ENCODE assay signal across 21 mouse cellular contexts in the genomic region with DNA sequence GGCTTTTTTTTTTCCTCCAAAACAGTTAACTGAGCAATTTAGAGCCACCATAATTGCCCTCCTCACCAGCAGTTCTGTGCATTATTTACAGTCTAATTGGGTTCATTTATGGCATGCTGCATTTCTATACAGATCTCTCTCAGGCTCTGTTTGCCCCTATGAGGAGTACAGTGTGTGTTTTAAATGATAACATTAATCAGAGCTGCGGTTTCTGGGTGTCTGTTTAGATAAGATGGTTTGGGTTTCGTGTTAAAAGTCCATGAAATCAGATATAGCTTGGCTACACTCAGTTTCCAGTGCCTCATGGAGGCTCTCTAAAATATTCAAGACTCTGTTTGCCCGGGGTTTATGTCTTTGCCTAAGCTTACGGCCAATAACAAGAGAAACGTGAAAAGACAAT. TPM values are rescaled to one million over a fixed set of nuclear protein-coding genes. Genes with fewer than 3 reads are reported as not detected.
A peak's percentile ranks its signal among the peaks of the same experiment; 100 is the strongest.
DNase-seq lines count a peak whose midpoint lies in the region; ATAC-seq and TF ChIP-seq lines count a peak whose summit lies in the region.
"Had no signal": no experiment of that assay in that cellular context is flagged by ENCODE, and none has a peak within 500 bp of the region (broad histone marks: within the 10 kb centered on the region; RNA-seq: fewer than 3 reads in every experiment).

No protein-coding gene starts in this region.

- peak overlapping the region; percentile 80; the same call in 1 of the 2 replicates for H3K27ac ChIP-seq in gastrocnemius, adult 2 months
- H3K27ac ChIP-seq in intestine, embryonic 15.5 days: peak overlapping the region; percentile 13; the same call in 1 of the 2 replicates
- H3K27ac ChIP-seq in intestine, embryonic 16.5 days (ENCODE audit: low read length): no peak overlapping the region
- H3K27ac ChIP-seq: hindbrain, embryonic 15.5 days; limb, embryonic 12.5 days; midbrain, embryonic 13.5 days had no signal

- TF ChIP-seq CTCF in gastrocnemius, adult 2 months (IDR thresholded peaks at IDR 0.05): no peak

- peaks cover 31% of the 10 kb centered on the region for H3K4me1 ChIP-seq in intestine, embryonic 15.5 days (replicated peaks)
- H3K4me1 ChIP-seq in intestine, embryonic 16.5 days (ENCODE audit: control insufficient read depth, insufficient read depth, low read length): peaks cover 22% of the 10 kb centered on the region

- 33% methylated on average over 5 of the region's 5 CpGs for WGBS in intestine, embryonic 15.5 days
- 42% methylated on average over 5 of the region's 5 CpGs for WGBS in intestine, embryonic 16.5 days

- H3K4me2 ChIP-seq in intestine, embryonic 15.5 days (replicated peaks): no peak overlapping the region
- H3K4me2 ChIP-seq in intestine, embryonic 16.5 days (ENCODE audit: low read depth, low read length): no peak overlapping the region
- H3K4me2 ChIP-seq: hindbrain, embryonic 15.5 days; limb, embryonic 12.5 days; lung, embryonic 14.5 days; midbrain, embryonic 13.5 days had no signal

- intact Hi-C loops in gastrocnemius, adult 2 months (cut with DNase I): loop anchor here (2.0 kb wide), 1 partner anchor 43 kb away; a partner anchor contains a TSS

- no peaks in the 10 kb centered on the region for H3K9me3 ChIP-seq in intestine, embryonic 15.5 days
- H3K9me3 ChIP-seq in intestine, embryonic 16.5 days (ENCODE audit: control insufficient read depth, low read length): no peaks in the 10 kb centered on the region
- H3K9me3 ChIP-seq: hindbrain, embryonic 15.5 days; limb, embryonic 12.5 days; midbrain, embryonic 13.5 days had no signal

- no peak overlapping the region for H3K9ac ChIP-seq in intestine, embryonic 15.5 days
- no peak overlapping the region for H3K9ac ChIP-seq in intestine, embryonic 16.5 days (ENCODE audit: low read depth, low read length)
- H3K9ac ChIP-seq: hindbrain, embryonic 15.5 days; limb, embryonic 12.5 days; lung, embryonic 14.5 days; midbrain, embryonic 13.5 days had no signal

- no peaks in the 10 kb centered on the region for H3K27me3 ChIP-seq in intestine, embryonic 15.5 days (replicated peaks)
- H3K27me3 ChIP-seq in intestine, embryonic 16.5 days (replicated peaks; ENCODE audit: control insufficient read depth, insufficient read depth, low read length): no peaks in the 10 kb centered on the region
- H3K27me3 ChIP-seq: hindbrain, embryonic 15.5 days; limb, embryonic 12.5 days; midbrain, embryonic 13.5 days; Patski had no signal

- no peak for ATAC-seq in intestine, embryonic 15.5 days
- ATAC-seq in intestine, embryonic 16.5 days: no peak
- peak; percentile 71 for ATAC-seq in megakaryocyte-erythroid progenitor cell, adult 5-6 weeks (replicated peaks; ENCODE audit: low FRiP score, low TSS enrichment, poor library complexity, severe bottlenecking)
- ATAC-seq in megakaryocyte, adult 5-6 weeks (ENCODE audit: poor library complexity, severe bottlenecking): no peak
- ATAC-seq: Patski had no signal

- no peaks in the 10 kb centered on the region for H3K36me3 ChIP-seq in intestine, embryonic 15.5 days
- H3K36me3 ChIP-seq in intestine, embryonic 16.5 days (ENCODE audit: control insufficient read depth, insufficient read depth, low read length): peaks cover 3% of the 10 kb centered on the region; the same call in 1 of the 2 replicates
- H3K36me3 ChIP-seq: hindbrain, embryonic 15.5 days had no signal

- DNase-seq in gastrocnemius, adult 2 months: no peak
- no peak for DNase-seq in gastrocnemius, adult 8-10 months (ENCODE audit: low spot score in 2 of 2)
- DNase-seq in retina, embryonic 14.5 days (ENCODE audit: low spot score): peak; percentile 12
- DNase-seq in retina, postnatal 1 day: no peak
- DNase-seq: adrenal gland, postnatal 25 days; cerebellum, adult 8-10 months; gastrocnemius, postnatal 36 days; kidney, adult 2 months; layer of hippocampus, adult 9-11 months; lung, embryonic 14.5 days; lung, postnatal 4 days; right cerebral cortex, postnatal 25 days; thymus, postnatal 14 days had no signal

- H3K4me3 ChIP-seq in gastrocnemius, adult 2 months: no peak overlapping the region
- H3K4me3 ChIP-seq in intestine, embryonic 15.5 days (replicated peaks): no peak overlapping the region
- H3K4me3 ChIP-seq in intestine, embryonic 16.5 days (ENCODE audit: low read length): no peak overlapping the region
- H3K4me3 ChIP-seq: hindbrain, embryonic 15.5 days; limb, embryonic 12.5 days; midbrain, embryonic 13.5 days had no signal

RNA-seq across cellular contexts. Expression of a gene that starts 42.7 kb away (rescaled TPM):
- 1 to 10 TPM; 3.4 to 5.1 TPM for total RNA-seq in gastrocnemius, adult 2 months (2021)
- total RNA-seq in gastrocnemius, adult 8-10 months (2022): 1 to 10 TPM; 5.0 to 6.5 (median 5.7) TPM
- 1.8 TPM in 2 replicates for polyA plus RNA-seq in intestine, embryonic 15.5 days (2015; fragmentation: Nextera tagmentation; extraction: Ambion mirVana)
- 0.93 and 1.0 TPM in 2 replicates for polyA plus RNA-seq in intestine, embryonic 16.5 days (2015; fragmentation: Nextera tagmentation; extraction: Ambion mirVana)
- total RNA-seq in megakaryocyte-erythroid progenitor cell, adult 5-6 weeks (2014; fragmentation: Nextera tagmentation): 0.46 TPM in 1 of 2 replicates, not detected in the other
- 0.08 and 0.42 TPM in 2 replicates for total RNA-seq in megakaryocyte-erythroid progenitor cell, adult 5-6 weeks (2017)
- 0.33 and 1.1 TPM in 2 replicates for total RNA-seq in megakaryocyte, adult 5-6 weeks (2015)
- 0.37 TPM in 2 replicates for total RNA-seq in megakaryocyte, adult 5-6 weeks (2017)
